Mouse (Mus musculus) heart, adult 8-10 months (tissue): ENCODE measurements around the gene Tmed2. TPM values are rescaled to one million over a fixed set of nuclear protein-coding genes. Genes with fewer than 3 reads are reported as not detected.
"Not testable (repeated sequence)": the region's sequence is repeated elsewhere in the genome, so short reads cannot be mapped to it uniquely, and the experiment has no call there.

Experiments
- DNase-seq: peaks from one replicate; pipeline ENCODE4 v3.0.0; 2022; ENCODE audit warnings: low spot score
- total RNA-seq, 4 experiments: library from RNA; stranded (reverse); gene quantifications; 2 replicates each; pipeline ENCODE4 v1.2.4; 2022

Gene Tmed2
- total RNA-seq, 4 experiments from 2014 or later, result 164 to 190 (median 179) TPM

- DNase-seq, result no peak
These were observed 35.0 kb downstream of the Tmed2 start for GRCm38 (mm10) chr5:124575467-124575866.

GRCm38 (mm10) chr5:124578633-124579317, 38.3 kb downstream of the Tmed2 start, which contains the start of the genes Eif2b1 and Gtf2h3:
Gene Eif2b1, minus strand, starts transcription at chr5:124579131.
Gene Gtf2h3, plus strand, starts transcription at chr5:124579140.
- peak; percentile 91 for DNase-seq

GRCm38 (mm10) chr5:124582515-124582914, 42.0 kb downstream of the Tmed2 start:
- no peak for DNase-seq

GRCm38 (mm10) chr5:124592768-124593167, 52.3 kb downstream of the Tmed2 start:
- DNase-seq, result no peak

- DNase-seq, result peak; percentile 95
These were observed 58.0 kb downstream of the Tmed2 start for GRCm38 (mm10) chr5:124598224-124599174.

GRCm38 (mm10) chr5:124599726-124600125, 59.2 kb downstream of the Tmed2 start:
- not testable (repeated sequence) for DNase-seq

Other genes with a start within 250 kb of the Tmed2 start
- 1 to 10 TPM; 3.6 to 5.7 (median 5.0) TPM for gene Mphosph9, start 212.7 kb upstream of the Tmed2 start, total RNA-seq
- gene 2810006K23Rik, start 212.6 kb upstream of the Tmed2 start, total RNA-seq, result 10 to 100 TPM; 13.8 to 15.3 (median 14.5) TPM
- gene Cdk2ap1, start 177.6 kb upstream of the Tmed2 start, total RNA-seq, result 100 to 1,000 TPM; 138 to 152 (median 145) TPM
- gene Sbno1, start 114.7 kb upstream of the Tmed2 start, total RNA-seq, result 10 to 100 TPM; 63.2 to 73.4 (median 65.6) TPM
- 100 to 1,000 TPM; 197 to 262 (median 216) TPM for gene Kmt5a, start 100.8 kb upstream of the Tmed2 start, total RNA-seq
- 1 to 10 TPM; 7.0 to 7.8 (median 7.4) TPM for gene Rilpl2, start 62.3 kb upstream of the Tmed2 start, total RNA-seq
- gene Snrnp35, start 57.6 kb upstream of the Tmed2 start, total RNA-seq, result 10 to 100 TPM; 12.9 to 19.0 (median 14.6) TPM
- gene Rilpl1, start 9.3 kb upstream of the Tmed2 start, total RNA-seq, result 100 to 1,000 TPM; 179 to 263 (median 215) TPM
- 1 to 10 TPM; 4.2 to 6.6 (median 5.5) TPM for gene Ddx55, start 12.2 kb downstream of the Tmed2 start, total RNA-seq
- 10 to 100 TPM; 22.3 to 29.9 (median 28.5) TPM for gene Eif2b1, start 38.4 kb downstream of the Tmed2 start, total RNA-seq
- 10 to 100 TPM; 17.8 to 21.5 (median 20.1) TPM for gene Gtf2h3, start 38.4 kb downstream of the Tmed2 start, total RNA-seq
- 10 to 100 TPM; 50.0 to 64.5 (median 60.5) TPM for gene Atp6v0a2, start 87.9 kb downstream of the Tmed2 start, total RNA-seq
- gene Dnah10, start 184.4 kb downstream of the Tmed2 start, total RNA-seq, result under 1 TPM in 3 of 4 experiments, not detected in 1; 0.03 to 0.06 (median 0.05) TPM